Mouse (Mus musculus) olfactory bulb, adult 2 months (tissue): ENCODE results near the gene Syngr3. TPM values are rescaled to one million over a fixed set of nuclear protein-coding genes. Genes with fewer than 3 reads are reported as not detected.

Source experiments
- H3K27ac ChIP-seq: fragments of 200-500 bp; 2 replicates; pipeline ENCODE4 v1.5.1; 2012; ENCODE audit warnings: low read depth, low read length; ENCODE audit not compliant: insufficient read depth
- H3K4me1 ChIP-seq: fragments of 200-500 bp; 2 replicates; pipeline ENCODE4 v1.6.1; 2012; ENCODE audit warnings: low read length; ENCODE audit not compliant: control insufficient read depth, insufficient read depth
- H3K4me3 ChIP-seq: fragments of 200-500 bp; 2 replicates; pipeline ENCODE4 v1.5.1; 2012; ENCODE audit warnings: mild to moderate bottlenecking, low read depth, low read length, moderate library complexity; ENCODE audit not compliant: insufficient read depth
- CTCF ChIP-seq: fragments of 200-500 bp; IDR thresholded peaks from 2 replicates; pipeline ENCODE4 v1.5.1; 2012; ENCODE audit warnings: low read depth, mild to moderate bottlenecking, low read length, moderate library complexity; ENCODE audit not compliant: insufficient read depth
- POLR2A ChIP-seq: fragments of 200-500 bp; IDR thresholded peaks from 2 replicates; pipeline ENCODE4 v1.6.1; 2012; ENCODE audit warnings: mild to moderate bottlenecking, low read depth, low read length, moderate library complexity; ENCODE audit not compliant: insufficient read depth
- WGBS: fragments of 180-500 bp; shearing (Covaris S2); methylation state at CpG from one replicate; pipeline ENCODE4 v1.1.7; 2018; 5-methylcytosine and 5-hydroxymethylcytosine counted together
- polyA plus RNA-seq: library from polyadenylated mRNA; stranded (reverse); fragments of >200 nt; gene quantifications from 2 replicates; pipeline ENCODE4 v1.2.4, GENCODE M21; 2012; ENCODE audit warnings: low replicate concordance; ENCODE audit not compliant: missing spikeins, insufficient read depth, insufficient read length

Syngr3 gene
- polyA plus RNA-seq, 1 experiment, result not detected

DNA sequence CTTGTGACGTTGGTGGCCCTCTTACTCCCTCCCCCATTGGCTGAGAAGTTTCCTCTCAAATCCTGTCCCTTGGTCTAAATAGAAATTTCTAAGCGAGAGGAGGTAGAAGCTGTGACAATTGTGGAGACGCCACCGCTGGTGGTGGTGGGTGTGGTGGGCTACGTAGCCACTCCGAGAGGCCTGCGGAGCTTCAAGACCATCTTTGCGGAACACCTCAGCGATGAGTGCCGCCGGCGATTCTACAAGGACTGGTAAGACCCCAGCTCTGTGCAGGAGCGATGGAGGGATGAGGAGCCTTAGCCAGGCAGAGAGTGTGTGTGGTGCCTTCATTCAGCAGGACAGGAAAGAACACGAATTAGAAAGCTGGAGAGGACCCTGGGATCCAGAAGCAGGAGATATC, 41.0 kb upstream of the Syngr3 start:
- Histone ChIP-seq H3K4me1 (0 out of 2 replicates have a peak, but pooled peaks cover 3% of the 10 kb centered on the region), H3K27ac (no peak overlapping the region), H3K4me3 (no peak overlapping the region)
- WGBS, result 80% methylated on average over 14 of the region's 14 CpGs
- no peak for TF ChIP-seq POLR2A
- no peak for TF ChIP-seq CTCF

- Histone ChIP-seq H3K4me3 (no peak overlapping the region), H3K27ac (no peak overlapping the region), H3K4me1 (0 out of 2 replicates have a peak, but pooled peaks cover 3% of the 10 kb centered on the region)
- WGBS, result 73% methylated on average over 6 of the region's 6 CpGs
- no peak for TF ChIP-seq POLR2A
- no peak for TF ChIP-seq CTCF
These were observed 39.3 kb upstream of the Syngr3 start for GRCm38 (mm10) chr17:24729067-24729466.

DNA sequence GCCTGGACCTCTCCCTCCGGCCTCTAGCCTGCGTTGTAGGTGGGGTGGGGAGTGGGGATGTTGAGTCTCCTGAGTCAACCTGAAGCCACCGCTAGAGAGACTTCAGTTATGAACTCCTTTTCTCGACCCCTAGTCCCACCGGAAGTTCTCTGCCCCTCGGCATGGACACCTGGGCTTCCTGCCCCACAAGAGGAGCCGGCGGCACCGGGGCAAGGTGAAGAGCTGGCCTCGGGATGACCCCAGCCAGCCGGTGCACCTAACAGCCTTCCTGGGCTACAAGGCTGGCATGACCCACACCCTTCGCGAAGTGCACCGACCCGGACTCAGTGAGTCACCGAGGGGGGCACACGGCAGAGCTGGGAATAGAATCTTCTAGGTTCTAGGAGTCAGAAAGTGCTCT, 38.4 kb upstream of the Syngr3 start:
- Histone ChIP-seq H3K4me3 (no peak overlapping the region), H3K27ac (no peak overlapping the region), H3K4me1 (0 out of 2 replicates have a peak, but pooled peaks cover 3% of the 10 kb centered on the region)
- WGBS, result 76% methylated on average over 17 of the region's 17 CpGs
- TF ChIP-seq POLR2A (no peak), CTCF (no peak)

GRCm38 (mm10) chr17:24727618-24728017, 37.9 kb upstream of the Syngr3 start, which contains the start of gene Rpl3l:
Rpl3l (plus strand) TSS chr17:24727820.
- Histone ChIP-seq H3K4me1 (peaks cover 5% of the 10 kb centered on the region), H3K27ac (no peak within 1 kb of the TSS), H3K4me3 (no peak within 1 kb of the TSS)
- TF ChIP-seq POLR2A (no peak), CTCF (no peak)
- 81% methylated on average over 2 of the region's 2 CpGs for WGBS

DNA sequence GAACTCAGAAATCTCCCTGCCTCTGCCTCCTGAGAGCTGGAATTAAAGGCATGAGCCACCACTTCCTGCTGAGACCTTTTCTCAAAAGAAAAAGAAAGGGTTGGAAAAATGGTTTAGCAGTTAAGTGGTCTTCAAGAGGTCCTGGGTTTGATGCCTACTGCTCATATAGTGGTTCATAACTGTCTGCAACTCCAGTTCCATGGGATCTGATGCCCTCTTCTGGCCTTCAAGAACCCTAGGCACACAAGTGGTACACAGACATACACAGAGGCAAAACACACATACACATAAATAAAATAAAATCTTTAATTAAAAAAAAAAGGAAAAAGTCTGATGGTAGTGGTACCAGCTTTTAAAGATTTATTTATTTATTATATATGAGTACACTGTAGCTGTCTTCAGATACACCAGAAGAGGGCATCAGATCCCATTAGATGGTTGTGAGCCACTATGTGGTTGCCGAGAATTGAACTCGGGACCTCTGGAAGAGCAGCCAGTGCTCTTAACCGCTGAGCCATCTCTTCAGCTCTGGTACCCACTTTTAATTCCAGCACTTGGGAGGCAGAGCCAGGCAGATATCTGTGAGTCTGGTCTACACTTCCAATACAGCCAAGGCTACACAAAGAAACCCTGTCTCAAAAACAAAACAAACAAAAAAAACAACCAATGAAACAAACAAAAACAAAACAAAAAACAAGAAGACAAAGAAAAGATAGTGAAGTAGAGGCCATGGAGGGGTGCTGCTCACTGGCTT, 36.1 kb upstream of the Syngr3 start:
- TF ChIP-seq CTCF, result no peak
- TF ChIP-seq POLR2A, result no peak
- Histone ChIP-seq H3K27ac (no peak overlapping the region), H3K4me1 (peaks cover 10% of the 10 kb centered on the region), H3K4me3 (no peak overlapping the region)
- WGBS, result 70% methylated on average over 3 of the region's 3 CpGs

GRCm38 (mm10) chr17:24724184-24724583, 34.4 kb upstream of the Syngr3 start, which contains the start of gene Ndufb10:
Ndufb10 (minus strand) TSS chr17:24724478.
- peak within 1 kb of the TSS; percentile 87 for H3K27ac ChIP-seq
- TF ChIP-seq CTCF (peak; percentile 51; the same call in 1 of the 2 replicates), POLR2A (peak; percentile 90)
- under 1% methylated on average over 30 of the region's 30 CpGs for WGBS

GRCm38 (mm10) chr17:24723881-24724180, 34.1 kb upstream of the Syngr3 start:
- Histone ChIP-seq H3K4me1 (peaks cover 10% of the 10 kb centered on the region), H3K27ac (peak overlapping the region; percentile 87), H3K4me3 (peak overlapping the region; percentile 77)
- WGBS, result under 1% methylated on average over 15 of the region's 15 CpGs
- TF ChIP-seq CTCF, result no peak
- no peak for TF ChIP-seq POLR2A

More at GRCm38 (mm10) chr17:24724184-24724583, 34.4 kb upstream of the Syngr3 start, which contains the start of gene Ndufb10:
- Histone ChIP-seq H3K4me1 (peaks cover 10% of the 10 kb centered on the region), H3K4me3 (peak within 1 kb of the TSS; percentile 77)

- TF ChIP-seq CTCF (no peak), POLR2A (no peak)
- H3K4me3 ChIP-seq, result peak overlapping the region; percentile 77
- H3K27ac ChIP-seq, result no peak overlapping the region; the same call in 1 of the 2 replicates
- H3K4me1 ChIP-seq, result peaks cover 10% of the 10 kb centered on the region
- WGBS, result under 1% methylated on average over 12 of the region's 12 CpGs
These were observed 33.5 kb upstream of the Syngr3 start for GRCm38 (mm10) chr17:24723122-24723880.
